ENCODE assay signal across 11 mouse cellular contexts in the genomic region with DNA sequence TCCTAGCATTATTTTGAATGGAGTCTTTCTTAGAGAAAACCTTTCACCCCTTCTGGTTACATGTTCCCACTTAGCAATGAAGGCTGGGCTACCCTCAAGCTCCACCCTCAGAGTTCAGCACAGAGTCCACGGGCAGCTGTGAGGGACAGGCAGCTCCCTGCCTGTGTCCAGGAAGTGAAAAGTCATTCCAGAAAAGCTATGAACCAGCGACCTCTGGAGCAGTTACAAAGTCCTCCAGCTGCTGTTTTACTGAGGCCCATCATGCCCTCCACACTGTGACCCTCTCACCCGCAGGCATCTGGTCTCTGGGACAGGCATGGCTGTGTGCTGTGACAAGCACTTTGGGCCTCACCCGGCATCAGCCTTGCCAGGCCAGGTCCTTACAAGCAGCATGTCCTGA. TPM values are rescaled to one million over a fixed set of nuclear protein-coding genes. Genes with fewer than 3 reads are reported as not detected.
DNase-seq lines count a peak whose midpoint lies in the region; ATAC-seq and TF ChIP-seq lines count a peak whose summit lies in the region.
"Had no signal": no experiment of that assay in that cellular context is flagged by ENCODE, and none has a peak within 500 bp of the region (broad histone marks: within the 10 kb centered on the region; RNA-seq: fewer than 3 reads in every experiment).

No protein-coding gene starts in this region.

- H3K36me3 ChIP-seq in intestine, postnatal 0 days (ENCODE audit: control insufficient read depth, insufficient read depth) = no peaks in the 10 kb centered on the region
- no peaks in the 10 kb centered on the region for H3K36me3 ChIP-seq in liver, adult 2 months (ENCODE audit: control insufficient read depth, insufficient read depth, low read length)
- H3K36me3 ChIP-seq: hindbrain, embryonic 15.5 days; neural tube, embryonic 15.5 days had no signal

- intact Hi-C loops in gastrocnemius, adult 2 months (cut with DNase I) = no loop called here
- intact Hi-C loops in gastrocnemius, postnatal 14 days (cut with DNase I; ENCODE audit: low total_unique reads) = no loop called here
- intact Hi-C loops in left cerebral cortex, postnatal 4 days (cut with DNase I) = no loop called here

- DNase-seq in gastrocnemius, adult 2 months = no peak
- no peak for DNase-seq in gastrocnemius, postnatal 14 days
- DNase-seq in liver, adult 2 months (ENCODE audit: extremely low read depth, low read depth, low spot score) = peak; percentile 98
- DNase-seq in lung, postnatal 4 days = peak; percentile 53 to 79
- DNase-seq in frontal cortex, adult 2 months (ENCODE audit: extremely low spot score in 1 of 2, low spot score in 1 of 2) = no peak
- DNase-seq in left cerebral cortex, postnatal 4 days = no peak
- DNase-seq in left cerebral cortex, adult 11 months (ENCODE audit: low spot score) = no peak
- DNase-seq: B cell, adult 2 months had no signal

- H3K79me2 ChIP-seq in liver, adult 2 months (ENCODE audit: control insufficient read depth, insufficient read depth, low read length) = peaks cover 33% of the 10 kb centered on the region

- TF ChIP-seq POLR2A in liver, adult 2 months (IDR thresholded peaks at IDR 0.05; ENCODE audit: extremely low read depth, insufficient read depth, low read length) = no peak

- H3K9me3 ChIP-seq in intestine, postnatal 0 days (ENCODE audit: control insufficient read depth) = no peaks in the 10 kb centered on the region
- H3K9me3 ChIP-seq: hindbrain, embryonic 15.5 days; neural tube, embryonic 15.5 days had no signal

- ATAC-seq in intestine, postnatal 0 days = peak; percentile 88

- H3K4me3 ChIP-seq in gastrocnemius, adult 2 months = no peak overlapping the region
- no peak overlapping the region for H3K4me3 ChIP-seq in intestine, postnatal 0 days (ENCODE audit: low read depth, low read length)
- H3K4me3 ChIP-seq in liver, adult 2 months (ENCODE audit: insufficient read depth, low read depth, low read length) = no peak overlapping the region
- H3K4me3 ChIP-seq: hindbrain, embryonic 15.5 days; neural tube, embryonic 15.5 days had no signal

- peaks cover 17% of the 10 kb centered on the region for H3K4me1 ChIP-seq in intestine, postnatal 0 days (replicated peaks; ENCODE audit: control insufficient read depth, insufficient read depth, low read length)
- peaks cover 37% of the 10 kb centered on the region for H3K4me1 ChIP-seq in liver, adult 2 months (ENCODE audit: control insufficient read depth, insufficient read depth, low read length)

- H3K27me3 ChIP-seq in intestine, postnatal 0 days (replicated peaks; ENCODE audit: control insufficient read depth, insufficient read depth, low read length) = no peaks in the 10 kb centered on the region
- H3K27me3 ChIP-seq in liver, adult 2 months (ENCODE audit: control insufficient read depth, insufficient read depth, low read length) = no peaks in the 10 kb centered on the region

- 16% methylated on average over 4 of the region's 4 CpGs for WGBS in intestine, postnatal 0 days
- 7% methylated on average over 4 of the region's 4 CpGs for WGBS in liver, adult 2 months

- H3K4me2 ChIP-seq in intestine, postnatal 0 days (replicated peaks; ENCODE audit: low read depth) = peak overlapping the region; percentile 18; the same call in 1 of the 2 replicates
- H3K4me2 ChIP-seq: hindbrain, embryonic 15.5 days; neural tube, embryonic 15.5 days had no signal

- H3K9ac ChIP-seq in intestine, postnatal 0 days (ENCODE audit: low read depth, low read length) = no peak overlapping the region
- H3K9ac ChIP-seq in liver, adult 2 months (ENCODE audit: low read depth, low read length) = peak overlapping the region; percentile 1; the same call in 1 of the 2 replicates
- H3K9ac ChIP-seq: hindbrain, embryonic 15.5 days; neural tube, embryonic 15.5 days had no signal

- H3K27ac ChIP-seq in gastrocnemius, adult 2 months = 0 out of 2 replicates have a peak overlapping the region, but pooled peaks have one; percentile 44
- peak overlapping the region; percentile 75 for H3K27ac ChIP-seq in intestine, postnatal 0 days (ENCODE audit: low read depth, low read length)
- peak overlapping the region; percentile 73 for H3K27ac ChIP-seq in liver, adult 2 months (replicated peaks; ENCODE audit: insufficient read depth, low read depth, low read length)
- H3K27ac ChIP-seq: hindbrain, embryonic 15.5 days; neural tube, embryonic 15.5 days had no signal

- no peak for TF ChIP-seq CTCF in gastrocnemius, adult 2 months (IDR thresholded peaks at IDR 0.05)
- TF ChIP-seq CTCF in intestine, postnatal 0 days (IDR thresholded peaks at IDR 0.05; ENCODE audit: low read depth) = peak; percentile 40
- TF ChIP-seq CTCF in liver, adult 2 months (IDR thresholded peaks at IDR 0.05; ENCODE audit: low read depth, low read length) = 0 out of 2 replicates have a peak, but pooled peaks have one; percentile 20

RNA-seq across cellular contexts. Expression of gene Rab20, which starts 5.4 kb away (rescaled TPM):
- total RNA-seq in gastrocnemius, adult 2 months (2021) = 1 to 10 TPM; 1.3 to 2.5 TPM
- under 1 TPM; 0.53 to 0.69 TPM for total RNA-seq in gastrocnemius, postnatal 14 days (2021)
- polyA plus RNA-seq in intestine, postnatal 0 days (2015; fragmentation: Nextera tagmentation; extraction: Ambion mirVana) = 42.4 and 43.5 TPM in 2 replicates
- total RNA-seq in liver, adult 2 months (2014; rRNA removed) = 15.9 and 19.7 TPM in 2 replicates
- 21.2 and 23.0 TPM in 2 replicates for polyA plus RNA-seq in liver, adult 2 months (2012; rRNA removed)
- polyA plus RNA-seq in frontal cortex, adult 2 months (2012; rRNA removed) = 2.0 TPM in 2 replicates
- total RNA-seq in left cerebral cortex, postnatal 4 days (2021) = under 1 TPM; 0.34 to 0.36 TPM

RNA-seq across cellular contexts. Expression of gene Naxd, which starts 24.2 kb away (rescaled TPM):
- 10 to 100 TPM; 28.1 to 31.2 TPM for total RNA-seq in gastrocnemius, adult 2 months (2021)
- total RNA-seq in gastrocnemius, postnatal 14 days (2021) = 10 to 100 TPM; 23.4 to 27.3 TPM
- polyA plus RNA-seq in intestine, postnatal 0 days (2015; fragmentation: Nextera tagmentation; extraction: Ambion mirVana) = 82.8 and 83.5 TPM in 2 replicates
- total RNA-seq in liver, adult 2 months (2014; rRNA removed) = 84.7 and 94.8 TPM in 2 replicates
- polyA plus RNA-seq in liver, adult 2 months (2012; rRNA removed) = 110 and 112 TPM in 2 replicates
- polyA plus RNA-seq in frontal cortex, adult 2 months (2012; rRNA removed) = 107 and 109 TPM in 2 replicates
- total RNA-seq in left cerebral cortex, postnatal 4 days (2021) = 10 to 100 TPM; 62.9 to 68.7 TPM

Comparison
In these comparisons a context has a peak if more than half of its experiments do, and no peak if none do; other contexts are left out.
1. DNase-seq: peak in liver, adult 2 months (single experiment) and lung, postnatal 4 days (2 of 2); none in gastrocnemius, adult 2 months (single experiment), gastrocnemius, postnatal 14 days (single experiment), frontal cortex, adult 2 months (0 of 2), left cerebral cortex, postnatal 4 days (single experiment) and left cerebral cortex, adult 11 months (single experiment).
2. Peak in every context shown above with its lines, with median percentiles within 50 percentile points of each other: H3K27ac ChIP-seq.